Mouse (Mus musculus) fat pad, adult 2 months (tissue): ENCODE results near the gene Serpina3j.
"Not testable (repeated sequence)": the region's sequence is repeated elsewhere in the genome, so short reads cannot be mapped to it uniquely, and the experiment has no call there.

ENCODE experiments used
- DNase-seq: peaks from one replicate; pipeline ENCODE4 v3.0.0-alpha.2; 2011; ENCODE audit warnings: low read depth, low spot score; ENCODE audit errors: extremely low read depth

The Serpina3j gene

GRCm38 (mm10) chr12:104314253-104314652, at the start of gene Serpina3j:
Gene Serpina3j (plus strand): TSS chr12:104314553.
- DNase-seq = no peak

GRCm38 (mm10) chr12:104266374-104266773, 48.0 kb upstream of the Serpina3j start:
- DNase-seq = no peak

DNA sequence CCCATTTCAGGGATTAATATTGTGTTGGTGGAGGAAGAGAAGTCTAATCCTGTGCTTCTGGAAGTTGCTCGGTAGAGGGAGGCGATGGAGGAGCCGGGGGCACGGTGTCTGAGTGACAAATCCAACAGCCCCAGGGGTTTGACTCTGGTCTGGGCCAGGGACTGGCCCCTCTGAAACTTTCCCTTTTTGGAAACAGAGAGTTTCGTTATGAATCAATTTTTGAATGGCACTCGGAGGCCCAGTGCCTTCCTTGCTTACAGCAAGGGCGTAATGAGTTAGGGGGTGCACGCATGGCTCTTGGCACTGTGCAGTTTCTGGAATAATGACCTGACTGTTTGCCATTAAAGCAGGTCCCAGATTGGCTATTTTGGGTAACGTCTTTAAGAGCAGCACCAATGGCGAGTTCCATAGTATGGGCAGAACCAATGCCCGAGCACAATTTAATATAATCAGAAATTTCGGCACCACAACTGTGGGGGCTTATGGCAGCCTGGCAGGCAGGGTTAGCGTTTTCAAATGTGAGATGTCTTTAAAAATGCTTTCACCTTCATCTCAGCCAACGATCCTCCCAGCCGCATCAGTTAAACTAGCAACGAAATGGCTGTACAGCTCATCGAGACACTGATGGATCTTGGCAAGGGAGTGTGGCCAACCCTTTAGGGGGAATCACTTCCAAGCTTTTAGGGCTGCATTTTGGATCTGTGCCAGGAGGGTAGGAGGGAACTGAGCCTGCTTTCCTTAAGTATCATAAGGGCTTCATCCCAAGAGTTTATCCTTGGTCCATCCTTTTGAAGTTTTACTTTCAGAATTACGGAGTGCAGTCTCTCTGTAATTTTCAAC, 35.9 kb upstream of the Serpina3j start:
- DNase-seq = no peak

DNA sequence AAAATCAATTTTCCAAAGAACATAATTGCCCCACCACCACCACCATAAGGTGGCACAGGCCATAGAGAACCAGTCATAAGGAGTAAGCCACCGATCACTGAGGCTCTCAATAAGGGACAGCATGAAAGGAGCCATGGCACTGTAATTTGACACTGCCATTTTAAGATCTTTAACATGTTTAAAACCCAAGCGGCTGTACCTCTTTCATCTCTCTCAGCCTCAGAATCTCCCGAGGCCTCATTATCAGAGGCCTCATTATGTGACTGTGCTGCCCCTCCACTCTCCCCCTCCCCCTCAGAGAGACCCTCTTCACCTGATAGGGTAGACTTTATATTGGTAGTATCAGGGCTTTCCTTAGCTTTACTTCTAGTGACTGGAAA, 35.3 kb upstream of the Serpina3j start:
- DNase-seq = no peak

DNA sequence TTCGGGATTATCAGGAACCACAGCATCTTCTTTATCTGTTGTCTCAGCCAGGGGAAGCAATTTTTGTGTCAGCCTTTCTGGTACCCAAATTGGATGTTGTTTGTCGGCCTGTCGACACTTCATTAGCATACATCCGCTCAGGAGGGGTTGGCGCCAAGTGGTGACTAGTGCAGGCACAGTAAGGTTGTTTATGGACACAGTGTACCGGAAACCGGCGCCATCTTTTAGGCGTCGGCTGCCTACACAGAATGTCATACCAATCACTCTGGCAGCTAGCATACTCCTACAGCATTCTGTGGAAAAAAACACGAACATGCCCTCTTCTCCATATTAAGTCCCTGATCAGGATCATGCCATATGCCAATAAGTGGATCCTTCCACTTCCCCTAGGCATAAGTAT, 31.0 kb upstream of the Serpina3j start:
- DNase-seq = no peak

DNA sequence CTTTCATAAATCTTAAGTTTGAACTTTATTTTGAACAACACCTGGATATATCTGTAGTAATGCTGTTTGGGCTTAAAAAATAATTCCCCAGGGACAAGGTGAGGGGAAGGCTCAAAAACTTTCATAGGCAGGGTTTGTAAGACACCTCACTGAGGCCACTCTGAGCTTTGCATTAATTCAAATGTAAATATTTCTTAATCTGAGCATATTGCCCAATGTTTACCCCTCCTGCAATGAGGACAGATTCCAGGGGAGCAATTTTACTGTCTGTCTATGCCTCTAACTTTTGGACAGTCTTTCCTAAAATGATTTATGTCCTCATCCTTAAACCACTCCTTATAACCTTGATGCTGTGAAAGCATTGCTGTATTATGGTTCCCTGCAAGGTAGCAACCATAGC, 26.0 kb upstream of the Serpina3j start:
- DNase-seq = no peak

- DNase-seq = no peak
Measured at GRCm38 (mm10) chr12:104289872-104290271, 24.5 kb upstream of the Serpina3j start.

DNA sequence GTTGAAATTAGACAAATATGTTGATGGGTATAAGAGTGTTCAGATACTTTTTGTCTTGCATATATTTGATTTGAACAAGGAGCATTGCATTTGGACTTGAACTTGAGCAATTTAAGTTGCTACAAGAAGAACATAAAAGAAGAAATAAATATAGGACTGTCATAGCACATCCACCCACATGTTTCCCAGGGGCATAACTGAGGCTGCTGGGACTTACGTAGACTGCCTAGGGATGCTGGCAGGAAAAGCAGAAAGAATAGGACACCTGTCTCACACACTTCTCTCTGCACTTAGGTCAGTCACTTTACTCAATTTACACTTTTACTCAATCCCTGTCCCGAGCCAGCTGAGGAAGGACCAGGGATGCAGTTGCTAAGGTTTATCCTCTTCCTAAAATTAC, 20.4 kb upstream of the Serpina3j start:
- peak; percentile 88 for DNase-seq

DNA sequence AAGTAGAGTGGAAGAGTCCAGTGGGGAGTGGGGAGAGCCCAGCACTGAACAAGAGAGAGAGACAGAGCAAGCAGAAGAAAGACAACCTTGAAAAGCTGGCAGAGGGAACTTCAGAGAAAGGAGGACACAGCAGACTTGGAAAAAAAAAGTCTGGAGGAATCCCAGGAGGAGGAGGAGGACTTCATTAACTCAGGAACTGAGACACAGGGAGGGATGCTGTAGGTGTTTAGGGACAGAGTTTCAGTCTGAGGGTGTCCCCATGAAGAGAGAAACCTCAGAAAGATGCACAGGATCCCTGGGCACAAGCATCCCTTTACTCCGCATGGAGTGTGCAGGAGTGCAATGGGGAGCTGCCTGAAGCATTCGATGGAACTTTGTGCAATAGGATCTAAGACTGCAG, 16.3 kb upstream of the Serpina3j start:
- DNase-seq = no peak

DNA sequence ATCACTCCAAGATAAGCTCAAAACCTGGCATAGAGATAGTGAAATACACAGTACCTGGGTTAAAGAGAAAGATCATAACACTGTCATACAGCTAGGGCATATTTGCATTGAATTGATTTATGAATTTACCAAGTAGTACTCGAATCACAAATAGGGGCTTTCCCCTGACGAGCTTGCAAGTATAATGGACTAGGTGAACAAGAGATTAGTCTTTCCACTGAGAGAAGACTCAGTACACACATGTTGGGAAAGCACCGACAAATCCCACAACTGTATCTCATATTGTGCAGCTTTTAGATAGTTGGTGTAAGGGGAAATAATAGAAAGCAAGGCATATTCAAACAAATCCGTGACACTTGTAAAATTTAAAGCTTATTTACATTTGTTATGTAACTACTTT, 8.4 kb upstream of the Serpina3j start:
- DNase-seq = no peak

DNA sequence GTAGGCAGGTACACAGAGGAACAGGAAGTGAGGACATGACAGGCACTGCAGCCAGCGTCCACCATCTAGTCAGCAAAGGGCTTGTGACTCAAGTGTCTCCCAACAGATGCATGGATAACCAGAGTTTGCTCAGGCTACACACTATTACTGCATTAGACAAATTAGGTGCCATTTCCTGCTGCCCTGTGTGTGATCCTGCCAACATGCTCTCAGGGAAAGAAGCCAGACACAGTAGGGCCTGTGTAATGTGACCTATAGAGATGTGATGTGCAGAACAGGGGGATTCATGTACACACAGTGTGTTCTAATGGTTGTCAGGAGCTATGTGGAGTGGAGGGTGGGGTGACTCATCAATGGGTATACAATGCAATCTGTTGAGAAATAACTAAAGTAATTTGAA, 8.1 kb downstream of the Serpina3j start:
- DNase-seq = no peak

- DNase-seq = no peak
Measured at GRCm38 (mm10) chr12:104331701-104332100, 17.3 kb downstream of the Serpina3j start.

DNA sequence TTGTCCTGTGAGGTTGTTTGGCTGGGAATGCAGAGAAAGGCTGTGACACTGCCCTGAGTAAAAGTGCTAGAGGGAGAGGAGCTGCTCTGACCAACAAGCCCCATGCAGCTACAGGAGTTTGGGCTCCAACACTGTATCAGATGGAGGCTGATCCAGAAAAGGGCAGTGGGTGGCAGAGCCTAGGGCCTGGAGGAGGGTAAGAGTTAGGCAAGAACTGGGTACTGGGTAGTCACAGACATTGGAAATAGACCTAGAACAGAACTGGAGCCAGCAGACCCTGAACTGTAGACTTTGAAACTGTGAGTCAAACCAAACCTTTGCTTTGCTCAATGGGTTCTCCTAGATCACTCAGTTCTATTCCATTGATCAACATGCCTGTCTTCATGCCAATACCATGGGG, 22.5 kb downstream of the Serpina3j start:
- not testable (repeated sequence) for DNase-seq

- not testable (repeated sequence) for DNase-seq
Measured at GRCm38 (mm10) chr12:104338226-104338625, 23.9 kb downstream of the Serpina3j start, which contains the start of the genes Serpina3k and Serpina3m. Gene Serpina3k (plus strand): TSS chr12:104338486. Gene Serpina3m (plus strand): TSS chr12:104338486.

- DNase-seq = no peak
Measured at GRCm38 (mm10) chr12:104338705-104339104, 24.4 kb downstream of the Serpina3j start.

GRCm38 (mm10) chr12:104342489-104342888, 28.1 kb downstream of the Serpina3j start:
- DNase-seq = not testable (repeated sequence)

DNA sequence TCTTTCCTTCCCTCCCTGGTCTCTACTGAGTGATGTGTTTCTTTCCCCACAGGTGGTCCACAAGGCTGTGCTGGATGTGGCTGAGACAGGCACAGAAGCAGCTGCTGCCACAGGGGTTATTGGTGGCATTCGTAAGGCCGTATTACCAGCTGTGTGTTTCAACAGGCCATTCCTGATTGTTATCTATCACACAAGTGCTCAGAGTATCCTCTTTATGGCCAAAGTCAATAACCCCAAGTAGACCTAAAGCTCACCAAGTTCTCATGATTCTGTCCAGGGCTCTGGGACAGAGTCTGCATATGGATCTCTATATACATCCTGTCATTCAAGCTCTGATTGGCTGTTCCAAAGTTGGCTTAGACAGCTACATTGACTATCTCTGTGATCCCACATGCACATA, 30.8 kb downstream of the Serpina3j start:
- peak; percentile 82 for DNase-seq

GRCm38 (mm10) chr12:104345707-104346106, 31.4 kb downstream of the Serpina3j start:
- DNase-seq = no peak

DNA sequence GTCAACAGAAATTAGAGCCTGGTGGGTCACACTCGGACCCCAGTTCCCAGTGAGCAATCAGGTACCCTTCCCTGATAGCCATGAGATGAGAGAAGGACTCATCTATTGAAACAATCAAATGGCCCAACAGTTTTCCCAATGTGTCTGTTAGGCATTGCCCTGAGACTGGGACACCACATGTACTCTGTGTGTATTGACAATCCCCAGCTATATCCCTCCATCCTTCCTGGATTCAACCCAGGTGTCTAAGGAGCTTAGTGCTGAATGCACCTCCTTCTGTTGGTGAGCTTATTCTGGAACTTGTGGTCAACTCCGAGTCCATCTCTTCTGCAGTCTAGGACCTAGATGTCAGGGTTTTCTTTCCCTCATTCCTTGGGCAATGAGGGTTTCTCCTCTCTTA, 32.7 kb downstream of the Serpina3j start:
- DNase-seq = no peak

GRCm38 (mm10) chr12:104351812-104352211, 37.5 kb downstream of the Serpina3j start:
- DNase-seq = not testable (repeated sequence)

GRCm38 (mm10) chr12:104356006-104356405, 41.7 kb downstream of the Serpina3j start:
- no peak for DNase-seq

GRCm38 (mm10) chr12:104369986-104370385, 55.6 kb downstream of the Serpina3j start:
- DNase-seq = no peak
